Mouse (Mus musculus) liver, embryonic 11.5 days (tissue): Measurements from ENCODE around the gene Rasgef1c. TPM values are rescaled to one million over a fixed set of nuclear protein-coding genes. Genes with fewer than 3 reads are reported as not detected.

Source experiments
- ATAC-seq: fragments of 200-750 bp; cut with Nextera tagmentation; replicated peaks from 2 replicates; pipeline ENCODE4 v1.8.0; 2017; ENCODE audit warnings: moderate number of reproducible peaks, mild to moderate bottlenecking, moderate TSS enrichment, moderate library complexity; ENCODE audit not compliant: low FRiP score
- DNase-seq: peaks from one replicate; pipeline ENCODE4 v3.0.0-alpha.2; 2017; ENCODE audit warnings: low spot score
- H3K27ac ChIP-seq: fragments of 300-500 bp; sonication (generic); 2 replicates; pipeline ENCODE4 v1.5.1; 2014; ENCODE audit warnings: mild to moderate bottlenecking, low read depth, low read length, control low read depth
- H3K27me3 ChIP-seq: fragments of 300-500 bp; sonication (generic); replicated peaks from 2 replicates; pipeline ENCODE4 v1.6.1; 2014; ENCODE audit warnings: low read length, mixed read lengths; ENCODE audit not compliant: control insufficient read depth, insufficient read depth
- H3K36me3 ChIP-seq: fragments of 300-500 bp; sonication (generic); 2 replicates; pipeline ENCODE4 v1.6.1; 2014; ENCODE audit warnings: mild to moderate bottlenecking, low read length, moderate library complexity, mixed read lengths; ENCODE audit not compliant: control insufficient read depth, insufficient read depth
- H3K4me1 ChIP-seq: fragments of 300-500 bp; sonication (generic); replicated peaks from 2 replicates; pipeline ENCODE4 v1.6.1; 2014; ENCODE audit warnings: low read length, mixed read lengths; ENCODE audit not compliant: control insufficient read depth, insufficient read depth
- H3K4me2 ChIP-seq: fragments of 300-500 bp; sonication (generic); 2 replicates; pipeline ENCODE4 v1.6.1; 2014; ENCODE audit warnings: mild to moderate bottlenecking, control low read depth, moderate library complexity
- H3K4me3 ChIP-seq: fragments of 300-500 bp; sonication (generic); 2 replicates; pipeline ENCODE4 v1.5.1; 2014; ENCODE audit warnings: low read depth, low read length, control low read depth
- H3K9ac ChIP-seq: fragments of 300-500 bp; sonication (generic); 2 replicates; pipeline ENCODE4 v1.6.1; 2014; ENCODE audit warnings: low read depth, low read length, control low read depth
- H3K9me3 ChIP-seq: fragments of 300-500 bp; sonication (generic); 2 replicates; pipeline ENCODE4 v1.6.1; 2016; ENCODE audit warnings: low read length, inconsistent platforms, mixed read lengths; ENCODE audit not compliant: control insufficient read depth
- WGBS: fragments of 180-500 bp; shearing (Covaris S2); extraction: QIAGEN DNeasy Blood & Tissue Kit; methylation state at CpG from one replicate; pipeline ENCODE4 v1.1.7; 2014; 5-methylcytosine and 5-hydroxymethylcytosine counted together
- polyA plus RNA-seq: library from polyadenylated mRNA; unstranded; fragments of >200 nt; fragmentation: Nextera tagmentation; extraction: Ambion mirVana; gene quantifications from 2 replicates; pipeline ENCODE4 v1.2.1, GENCODE M21; 2014

Rasgef1c gene
- polyA plus RNA-seq, 1 experiment from 2014 or later, result not detected

DNA sequence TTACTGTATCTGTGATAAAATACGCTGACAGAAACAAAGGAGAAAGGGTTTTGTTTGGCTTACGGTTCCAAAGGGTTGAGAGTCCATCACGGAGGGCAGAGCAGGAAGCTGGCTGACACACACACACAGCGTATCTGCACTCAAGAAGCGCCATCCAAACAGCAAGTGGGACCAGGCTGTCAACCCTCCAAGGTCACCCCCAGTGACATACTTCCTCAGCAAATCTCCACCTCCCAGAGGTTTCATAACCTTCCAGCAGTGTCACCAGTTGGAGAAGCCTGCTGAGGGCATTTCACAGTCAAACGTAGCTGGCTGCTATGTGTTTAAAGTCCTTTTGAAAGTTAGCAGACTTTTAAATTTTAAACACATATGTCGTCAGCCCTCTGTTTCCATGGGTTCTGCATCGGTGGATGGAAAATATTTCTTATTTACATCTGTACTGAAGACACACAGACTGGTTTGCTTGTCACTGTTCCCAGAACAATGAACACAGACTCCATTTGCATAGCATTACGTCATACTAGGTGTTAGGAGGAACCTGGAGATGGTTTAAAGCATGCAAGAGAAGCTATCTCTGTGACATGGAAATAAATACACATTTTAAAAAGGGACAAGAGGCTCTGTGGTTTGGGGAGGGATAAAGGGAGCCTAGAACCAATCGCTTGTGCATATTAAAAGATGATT, 72.2 kb downstream of the Rasgef1c start:
- Histone ChIP-seq H3K4me3 (no peak overlapping the region), H3K4me1 (no peaks in the 10 kb centered on the region), H3K27ac (no peak overlapping the region), H3K9ac (no peak overlapping the region), H3K9me3 (no peaks in the 10 kb centered on the region), H3K27me3 (no peaks in the 10 kb centered on the region), H3K36me3 (no peaks in the 10 kb centered on the region), H3K4me2 (no peak overlapping the region)
- ATAC-seq, result no peak
- DNase-seq, result no peak
- WGBS, result 79% methylated on average over 10 of the region's 10 CpGs

DNA sequence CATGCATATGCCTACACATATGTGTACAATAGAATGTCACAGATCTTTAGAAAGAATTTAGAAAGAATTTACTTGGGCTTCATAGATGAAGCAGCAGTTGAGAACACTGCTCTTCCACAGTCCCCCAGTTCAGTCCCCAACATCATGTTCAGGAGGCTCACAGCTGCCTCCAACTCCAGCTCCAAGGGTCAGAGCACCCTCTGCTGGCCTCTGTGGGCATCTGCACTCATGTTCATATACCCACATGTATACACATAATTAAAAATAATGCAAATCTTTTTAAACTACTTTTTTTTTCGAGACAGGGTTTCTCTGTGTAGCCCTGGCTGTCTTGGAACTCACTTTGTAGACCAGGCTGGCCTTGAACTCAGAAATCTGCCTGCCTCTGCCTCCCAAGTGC, 73.0 kb downstream of the Rasgef1c start:
- DNase-seq (no peak), ATAC-seq (no peak)

DNA sequence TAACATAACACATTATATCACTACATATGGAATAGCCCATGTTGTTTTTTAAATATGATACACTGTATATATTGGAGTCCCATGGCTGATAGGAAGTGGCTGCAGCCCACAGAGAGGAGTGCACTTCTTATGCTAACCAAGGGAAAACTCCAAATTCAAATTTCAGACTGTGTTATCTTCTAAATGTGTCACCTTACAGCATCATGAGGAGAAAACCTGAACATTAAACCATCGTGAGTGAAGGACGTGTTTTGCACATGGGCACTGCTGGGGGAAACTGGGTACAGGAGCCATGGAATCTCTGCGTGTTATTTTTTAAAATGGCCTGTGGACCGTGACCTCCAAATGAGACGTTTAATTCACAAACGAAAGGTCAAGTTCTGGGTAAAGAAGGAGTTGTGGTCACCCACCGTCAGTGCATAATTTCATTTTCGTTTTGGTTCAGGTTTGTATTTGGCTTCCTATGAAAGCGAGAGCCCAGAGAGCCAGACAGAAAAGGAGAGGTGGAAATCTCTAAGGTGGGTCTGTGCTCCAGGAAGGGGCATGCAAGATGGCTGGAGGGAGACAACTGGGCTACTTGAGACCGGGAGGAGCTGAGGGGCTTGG, 76.4 kb downstream of the Rasgef1c start:
- ATAC-seq, result no peak
- H3K27me3 ChIP-seq, result no peaks in the 10 kb centered on the region
- WGBS, result 81% methylated on average over 10 of the region's 10 CpGs

More for the DNA sequence above, 73.0 kb downstream of the Rasgef1c start:
- WGBS, result 45% methylated on average over 1 of the region's 1 CpGs
- H3K9me3 ChIP-seq, result no peaks in the 10 kb centered on the region
- H3K27ac ChIP-seq, result no peak overlapping the region
- no peaks in the 10 kb centered on the region for H3K27me3 ChIP-seq
- no peaks in the 10 kb centered on the region for H3K36me3 ChIP-seq
- no peaks in the 10 kb centered on the region for H3K4me1 ChIP-seq
- no peak overlapping the region for H3K4me2 ChIP-seq
- no peak overlapping the region for H3K9ac ChIP-seq
- no peak overlapping the region for H3K4me3 ChIP-seq

DNA sequence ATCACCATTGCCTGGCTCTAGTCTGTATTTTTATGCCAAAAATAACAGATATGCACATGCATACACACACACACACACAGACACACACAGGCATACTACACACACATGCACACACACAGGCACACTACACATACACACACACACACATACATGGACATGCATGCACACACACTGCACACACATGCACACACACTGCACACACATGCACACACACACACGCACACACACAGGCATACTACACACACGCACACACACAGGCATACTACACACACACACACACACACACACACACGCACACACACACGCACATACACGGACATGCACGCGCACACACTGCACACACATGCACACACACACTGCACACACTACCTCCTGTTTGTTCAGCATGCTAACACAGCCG, 77.3 kb downstream of the Rasgef1c start:
- WGBS, result 90% methylated on average over 8 of the region's 8 CpGs
- DNase-seq (no peak), ATAC-seq (no peak)

More for the DNA sequence above, 76.4 kb downstream of the Rasgef1c start:
- Histone ChIP-seq H3K4me3 (no peak overlapping the region), H3K9ac (no peak overlapping the region), H3K4me1 (peaks cover 25% of the 10 kb centered on the region), H3K9me3 (no peaks in the 10 kb centered on the region), H3K36me3 (no peaks in the 10 kb centered on the region), H3K27ac (no peak overlapping the region), H3K4me2 (no peak overlapping the region)
- DNase-seq, result no peak

DNA sequence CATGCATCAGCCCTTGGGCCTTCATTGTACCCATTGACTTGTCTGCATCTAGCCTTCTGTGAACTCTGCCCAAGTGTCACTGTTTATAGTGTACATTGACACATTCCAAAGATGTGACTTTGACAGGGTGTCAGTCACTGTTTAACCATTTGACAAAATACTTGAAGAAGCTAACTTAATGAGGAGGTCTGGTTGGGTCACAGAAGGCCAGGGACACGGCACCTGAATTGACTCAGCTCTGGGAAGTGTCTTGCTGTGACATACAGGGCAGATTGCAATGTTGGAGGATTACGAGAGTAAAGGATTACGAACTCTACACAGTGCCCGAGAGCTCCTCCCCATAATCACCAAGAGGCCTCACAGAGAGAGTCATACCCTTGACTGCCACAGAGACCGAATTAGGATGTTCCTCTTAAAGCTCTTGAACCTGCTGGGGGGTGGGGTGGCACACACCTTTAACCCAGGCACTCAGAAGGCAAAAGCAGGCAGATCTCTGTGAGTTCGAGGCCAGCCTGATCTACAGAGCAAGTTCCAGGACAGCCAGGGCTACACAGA, 79.1 kb downstream of the Rasgef1c start:
- Histone ChIP-seq H3K4me2 (peak overlapping the region; percentile 57), H3K36me3 (no peaks in the 10 kb centered on the region), H3K27ac (peak overlapping the region; percentile 87), H3K27me3 (no peaks in the 10 kb centered on the region), H3K4me3 (no peak overlapping the region), H3K4me1 (peaks cover 41% of the 10 kb centered on the region), H3K9ac (peak overlapping the region; percentile 18), H3K9me3 (no peaks in the 10 kb centered on the region)
- no peak for ATAC-seq
- 59% methylated on average over 6 of the region's 6 CpGs for WGBS
- DNase-seq, result no peak

More for the DNA sequence above, 77.3 kb downstream of the Rasgef1c start:
- H3K4me2 ChIP-seq, result no peak overlapping the region
- H3K9ac ChIP-seq, result no peak overlapping the region
- H3K27ac ChIP-seq, result no peak overlapping the region
- peaks cover 31% of the 10 kb centered on the region for H3K4me1 ChIP-seq
- H3K4me3 ChIP-seq, result no peak overlapping the region
- no peaks in the 10 kb centered on the region for H3K9me3 ChIP-seq
- H3K36me3 ChIP-seq, result no peaks in the 10 kb centered on the region
- H3K27me3 ChIP-seq, result no peaks in the 10 kb centered on the region

DNA sequence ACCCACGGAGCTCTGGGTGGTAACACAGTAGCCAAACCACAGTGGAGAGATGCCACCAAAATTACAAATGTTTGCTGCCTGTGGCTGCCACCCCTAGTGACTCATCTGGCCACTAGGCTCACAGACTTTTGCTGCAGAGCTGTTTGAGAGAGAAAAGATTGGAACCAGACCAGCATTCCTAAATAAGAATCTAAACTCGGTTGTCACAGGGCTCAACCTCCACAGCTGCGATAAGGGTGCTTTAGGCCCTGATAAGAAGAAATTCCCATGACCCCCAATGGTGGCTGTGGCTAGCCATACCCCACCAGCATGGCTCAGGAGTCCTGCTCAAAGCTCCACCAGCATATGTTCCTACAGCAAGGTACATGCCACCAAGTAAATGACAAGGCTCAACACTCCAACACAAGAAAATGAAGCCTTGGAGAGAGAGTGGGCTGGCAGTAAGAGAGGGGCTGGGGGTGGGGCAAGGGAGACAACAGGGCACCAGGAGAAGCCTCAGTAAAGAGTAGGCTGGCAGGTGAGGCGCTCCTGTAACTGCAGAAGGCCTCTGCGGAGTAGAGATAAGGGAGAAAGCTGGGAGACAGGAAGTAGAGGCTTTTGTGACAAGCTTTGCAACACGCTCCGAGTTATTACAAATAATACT, 79.8 kb downstream of the Rasgef1c start:
- no peak overlapping the region for H3K4me3 ChIP-seq
- peak; percentile 89 for ATAC-seq
- H3K36me3 ChIP-seq, result no peaks in the 10 kb centered on the region
- WGBS, result 23% methylated on average over 7 of the region's 7 CpGs
- peaks cover 41% of the 10 kb centered on the region for H3K4me1 ChIP-seq
- peak overlapping the region; percentile 57 for H3K4me2 ChIP-seq
- peak; percentile 56 for DNase-seq
- no peaks in the 10 kb centered on the region for H3K9me3 ChIP-seq
- H3K27me3 ChIP-seq, result no peaks in the 10 kb centered on the region
- peak overlapping the region; percentile 18; the same call in 1 of the 2 replicates for H3K9ac ChIP-seq
- H3K27ac ChIP-seq, result peak overlapping the region; percentile 87

DNA sequence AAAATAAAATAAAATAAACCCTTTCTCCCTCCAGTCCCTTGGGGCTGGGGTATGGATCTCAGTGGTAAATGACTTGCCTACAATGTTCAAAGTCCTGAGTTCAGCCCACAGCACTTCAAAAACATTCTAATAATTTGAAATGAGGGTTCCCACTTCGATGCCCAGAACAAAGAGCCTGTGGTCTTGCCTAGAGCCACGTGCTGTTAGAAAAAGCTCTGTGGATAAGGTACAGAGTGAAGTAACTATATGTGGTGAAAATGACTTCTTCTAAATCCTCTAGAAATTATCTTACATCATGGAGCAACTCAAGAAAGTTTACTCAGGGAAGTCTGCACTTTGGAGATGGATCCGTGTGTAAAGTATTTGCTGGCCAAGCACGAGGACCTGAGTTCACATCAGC, 80.5 kb downstream of the Rasgef1c start:
- Histone ChIP-seq H3K4me1 (peaks cover 41% of the 10 kb centered on the region), H3K4me2 (peak overlapping the region; percentile 57), H3K27ac (peak overlapping the region; percentile 87), H3K4me3 (no peak overlapping the region), H3K36me3 (no peaks in the 10 kb centered on the region), H3K9ac (no peak overlapping the region), H3K27me3 (no peaks in the 10 kb centered on the region), H3K9me3 (no peaks in the 10 kb centered on the region)
- DNase-seq (no peak), ATAC-seq (no peak; the same call in 1 of the 2 replicates)
- WGBS, result 53% methylated on average over 4 of the region's 4 CpGs

DNA sequence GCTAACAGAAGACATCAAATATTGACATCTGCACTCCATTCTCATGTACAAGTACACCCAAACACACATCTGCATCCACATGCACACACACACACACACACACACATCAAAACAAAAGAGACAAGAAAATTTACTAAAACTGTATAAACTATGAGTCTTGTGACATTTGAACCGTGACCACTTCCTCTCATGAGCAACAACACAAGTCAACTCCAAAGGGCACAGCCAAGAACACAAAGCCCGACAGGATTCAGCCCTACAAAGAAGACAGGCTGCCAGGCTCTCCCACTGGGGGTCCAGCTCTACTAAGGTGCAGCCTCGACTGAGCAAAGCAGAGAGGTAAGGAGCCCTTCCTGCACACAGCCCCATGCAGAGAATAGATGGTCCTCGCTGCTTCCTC, 81.2 kb downstream of the Rasgef1c start:
- Histone ChIP-seq H3K36me3 (no peaks in the 10 kb centered on the region), H3K4me1 (peaks cover 41% of the 10 kb centered on the region), H3K4me3 (no peak overlapping the region), H3K27me3 (no peaks in the 10 kb centered on the region), H3K27ac (peak overlapping the region; percentile 5; the same call in 1 of the 2 replicates), H3K9ac (no peak overlapping the region), H3K9me3 (no peaks in the 10 kb centered on the region), H3K4me2 (no peak overlapping the region)
- ATAC-seq, result no peak
- DNase-seq, result no peak
- 42% methylated on average over 4 of the region's 4 CpGs for WGBS
